Mouse (Mus musculus): Measurements from ENCODE around the gene Aqp7.

Aqp7 gene

DNA sequence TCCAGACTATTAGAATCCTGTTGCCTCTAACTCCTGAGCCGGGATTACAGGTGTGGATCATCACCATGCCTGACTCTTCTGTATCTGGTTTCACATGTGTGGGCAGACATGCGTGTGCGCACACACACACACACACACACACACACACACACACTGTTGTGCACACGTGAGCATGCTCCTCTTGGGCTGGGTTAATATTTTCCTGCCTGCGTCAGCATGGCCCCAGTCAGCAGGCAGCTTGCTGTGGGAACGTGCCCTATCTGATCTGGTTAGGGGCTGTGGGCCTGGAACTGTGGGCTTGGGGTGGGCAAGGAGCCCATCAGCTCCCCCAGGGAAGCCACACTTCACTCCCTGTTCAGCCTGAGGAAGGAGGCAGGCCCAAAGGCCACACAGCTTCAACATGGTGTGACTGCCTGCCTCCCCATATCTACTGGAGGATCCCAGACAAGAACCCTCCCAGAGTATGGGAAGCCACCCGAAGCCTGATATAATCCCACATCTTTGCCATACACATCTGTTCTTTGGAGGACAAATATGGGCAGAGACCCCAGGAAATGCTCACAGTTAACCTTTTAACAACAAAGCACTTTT lies 8.9 kb upstream of the Aqp7 start:
- DNase-seq: no peak

- no peak for DNase-seq
These were observed 8.3 kb upstream of the Aqp7 start for GRCm38 (mm10) chr4:41056253-41056652.

DNA sequence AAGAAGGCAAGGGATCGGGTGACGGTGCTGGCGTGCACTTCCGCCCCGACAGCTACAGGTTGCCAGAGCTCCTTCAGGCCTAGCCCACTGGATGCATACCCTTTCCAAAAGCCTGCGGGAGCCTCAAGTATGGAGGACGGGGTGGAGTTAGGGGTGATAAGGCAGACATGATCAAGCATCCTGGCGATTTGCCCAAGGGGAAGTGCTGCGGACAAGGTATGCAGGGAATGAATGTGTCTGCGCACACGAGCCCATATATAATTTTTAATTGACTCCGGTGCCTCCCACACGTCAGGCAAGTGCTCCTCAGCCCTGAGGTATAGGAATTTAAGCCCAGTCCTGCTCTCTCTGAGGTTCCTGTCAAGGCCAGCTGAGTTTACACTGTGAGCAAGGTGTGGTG lies 7.2 kb upstream of the Aqp7 start:
- no peak for DNase-seq

GRCm38 (mm10) chr4:41051781-41052180 lies 3.8 kb upstream of the Aqp7 start:
- DNase-seq: no peak

DNA sequence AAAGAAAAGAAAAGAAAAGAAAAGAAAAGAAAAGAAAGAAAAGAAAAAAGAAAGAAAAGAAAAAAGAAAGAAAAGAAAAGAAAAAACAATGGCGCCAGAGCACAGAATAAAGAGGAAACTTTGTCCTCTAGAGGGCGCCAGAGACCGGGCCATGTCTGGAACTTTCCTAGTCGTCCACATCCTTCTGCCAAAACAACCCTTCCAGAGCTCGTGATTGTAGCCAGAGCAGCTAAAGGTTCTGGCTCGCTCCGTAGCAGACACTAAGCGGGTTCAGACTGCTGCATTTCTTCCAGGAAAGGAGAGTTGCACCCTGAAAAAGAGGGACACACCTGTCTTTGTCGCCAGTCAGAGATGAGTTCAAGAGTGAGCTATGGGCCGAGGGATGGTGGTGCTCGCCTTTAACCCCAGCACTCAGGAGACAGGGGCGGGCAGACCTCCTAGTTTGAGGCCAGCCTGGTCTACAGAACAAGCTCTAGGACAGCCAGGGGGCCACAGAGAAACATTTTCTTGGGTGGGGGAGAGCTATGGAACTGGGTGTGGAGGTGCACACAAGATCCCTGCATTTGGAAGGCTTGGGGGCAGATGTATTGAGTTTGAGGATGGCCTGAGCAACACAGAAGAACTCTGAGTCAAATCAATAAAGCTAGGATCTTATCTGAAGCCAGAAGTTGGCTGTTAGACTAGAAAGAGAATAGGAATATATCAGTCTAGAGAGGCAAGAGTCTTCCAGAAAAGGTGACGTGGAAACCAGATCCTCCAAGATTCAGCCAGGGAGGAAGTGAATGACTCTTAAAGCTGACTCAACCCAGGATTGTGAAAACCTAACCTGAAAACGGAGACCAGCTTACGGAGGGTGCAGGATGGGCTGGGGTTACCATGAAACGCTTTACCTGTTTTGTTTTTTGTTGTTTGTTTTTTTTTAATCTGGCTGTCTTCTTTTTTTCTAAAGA lies 3.1 kb upstream of the Aqp7 start:
- DNase-seq: peak; percentile 77

DNA sequence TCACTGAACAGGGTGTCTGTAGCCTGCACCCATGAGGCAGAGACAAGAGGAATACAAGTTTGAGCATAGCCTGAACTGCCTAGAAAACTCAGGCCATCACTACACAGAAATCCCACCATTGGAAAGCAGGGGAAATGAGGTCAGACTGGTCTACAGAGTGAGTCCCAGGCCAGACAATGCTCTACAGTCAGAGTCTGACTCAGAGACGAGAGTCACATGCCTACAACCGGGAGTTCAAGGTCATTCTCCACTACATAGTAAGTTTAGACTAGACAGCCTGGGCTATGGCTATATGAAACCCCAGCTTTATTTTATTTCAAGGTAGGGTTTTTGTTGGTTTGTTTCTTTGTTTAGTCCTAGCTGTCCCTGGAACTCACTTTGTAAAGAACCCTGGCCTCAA lies 987 bp upstream of the Aqp7 start:
- no peak for DNase-seq

DNA sequence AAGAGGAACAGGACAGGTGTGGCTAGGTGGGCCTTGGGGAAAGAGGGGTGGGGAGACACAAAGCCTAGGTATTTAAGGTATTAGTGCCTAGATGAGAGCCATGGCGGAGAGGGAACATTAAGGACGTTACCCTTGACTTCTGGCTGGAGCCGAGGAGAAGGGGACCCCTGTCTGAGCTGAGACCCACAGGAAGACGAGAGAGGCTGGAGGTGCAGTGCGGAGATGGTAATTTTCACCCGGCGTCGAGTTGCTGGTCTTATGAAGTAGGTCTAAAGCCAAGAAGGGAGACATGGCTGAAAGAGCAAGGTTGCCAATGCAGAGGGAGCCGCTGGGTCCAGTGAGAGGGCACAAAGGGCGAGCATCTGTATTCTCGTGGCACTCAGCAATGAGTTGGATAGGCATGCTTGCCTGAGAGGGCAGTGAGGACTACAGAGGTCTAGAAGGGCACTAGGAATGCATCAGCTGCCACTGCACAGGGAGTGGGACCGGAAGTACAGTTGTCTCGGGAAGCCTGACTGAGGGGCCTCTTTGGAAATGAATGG lies 1.6 kb downstream of the Aqp7 start:
- no peak for DNase-seq

DNA sequence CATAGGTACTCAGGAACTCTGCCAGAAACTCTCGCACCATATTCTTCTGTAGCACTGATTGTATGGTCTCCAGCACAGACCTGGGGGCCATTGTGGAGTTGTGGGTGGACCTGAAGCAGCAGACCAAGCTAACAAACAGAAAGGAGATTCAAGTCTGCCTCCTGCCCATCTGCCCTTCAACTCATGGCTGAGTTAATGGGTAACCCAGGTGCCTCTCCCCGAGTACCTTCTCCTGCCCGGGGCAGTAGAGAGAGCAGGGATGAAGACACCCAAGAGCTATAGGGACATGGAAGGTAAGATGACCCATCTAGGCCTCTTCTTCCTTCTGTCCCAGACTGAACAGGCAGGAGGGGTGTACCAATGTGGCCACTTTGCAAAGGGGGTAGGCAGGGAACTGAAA lies 2.7 kb downstream of the Aqp7 start:
- no peak for DNase-seq

- no peak for DNase-seq
These were observed 4.0 kb downstream of the Aqp7 start for GRCm38 (mm10) chr4:41043961-41044360.

DNA sequence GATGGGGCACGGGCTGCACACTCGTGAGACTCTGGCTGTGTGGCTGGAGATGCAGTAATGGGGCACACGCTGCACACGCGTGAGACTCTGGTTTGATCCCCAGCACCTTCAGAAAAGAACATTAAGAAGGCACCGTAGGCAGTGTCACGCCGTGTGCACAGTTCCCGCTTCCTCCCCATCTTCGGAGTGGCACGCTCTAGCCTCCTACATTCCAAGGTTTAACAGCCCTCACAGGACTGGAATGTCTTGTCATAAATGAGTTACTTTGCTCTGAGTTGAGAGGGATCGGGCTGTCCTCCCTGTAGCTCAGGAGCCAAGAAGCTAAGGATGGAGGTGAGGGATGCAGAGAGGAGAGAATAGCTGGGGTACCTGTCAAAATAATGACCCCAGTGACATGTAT lies 5.1 kb downstream of the Aqp7 start:
- no peak for DNase-seq

GRCm38 (mm10) chr4:41040983-41041382 lies 7.0 kb downstream of the Aqp7 start:
- DNase-seq: no peak

DNA sequence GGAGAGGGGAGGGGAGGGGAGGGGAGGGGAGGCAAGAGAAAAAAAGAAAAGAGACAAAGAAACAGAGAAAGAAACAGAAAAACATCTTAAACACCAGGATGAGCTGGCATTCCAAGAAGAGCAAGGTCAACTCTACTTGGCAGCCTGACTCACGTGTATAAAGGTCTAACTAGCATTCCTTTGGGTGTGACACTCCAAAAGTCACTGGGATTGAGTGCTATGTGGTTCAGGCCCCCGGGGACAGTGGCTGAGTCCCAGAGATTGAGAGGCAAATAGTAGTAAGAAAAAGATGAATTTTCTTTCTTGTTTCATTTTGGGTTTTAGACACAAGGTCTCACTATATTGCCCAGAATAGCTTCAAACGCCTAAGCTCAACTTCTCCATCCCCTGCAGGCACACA lies 10.0 kb downstream of the Aqp7 start:
- no peak for DNase-seq

- DNase-seq: no peak
These were observed 16.7 kb downstream of the Aqp7 start for GRCm38 (mm10) chr4:41031242-41031641.

GRCm38 (mm10) chr4:41029372-41029771 lies 18.6 kb downstream of the Aqp7 start:
- no peak for DNase-seq

- DNase-seq: no peak
These were observed 19.7 kb downstream of the Aqp7 start for GRCm38 (mm10) chr4:41028272-41028671.

GRCm38 (mm10) chr4:41027872-41028271 lies 20.1 kb downstream of the Aqp7 start:
- no peak for DNase-seq

DNA sequence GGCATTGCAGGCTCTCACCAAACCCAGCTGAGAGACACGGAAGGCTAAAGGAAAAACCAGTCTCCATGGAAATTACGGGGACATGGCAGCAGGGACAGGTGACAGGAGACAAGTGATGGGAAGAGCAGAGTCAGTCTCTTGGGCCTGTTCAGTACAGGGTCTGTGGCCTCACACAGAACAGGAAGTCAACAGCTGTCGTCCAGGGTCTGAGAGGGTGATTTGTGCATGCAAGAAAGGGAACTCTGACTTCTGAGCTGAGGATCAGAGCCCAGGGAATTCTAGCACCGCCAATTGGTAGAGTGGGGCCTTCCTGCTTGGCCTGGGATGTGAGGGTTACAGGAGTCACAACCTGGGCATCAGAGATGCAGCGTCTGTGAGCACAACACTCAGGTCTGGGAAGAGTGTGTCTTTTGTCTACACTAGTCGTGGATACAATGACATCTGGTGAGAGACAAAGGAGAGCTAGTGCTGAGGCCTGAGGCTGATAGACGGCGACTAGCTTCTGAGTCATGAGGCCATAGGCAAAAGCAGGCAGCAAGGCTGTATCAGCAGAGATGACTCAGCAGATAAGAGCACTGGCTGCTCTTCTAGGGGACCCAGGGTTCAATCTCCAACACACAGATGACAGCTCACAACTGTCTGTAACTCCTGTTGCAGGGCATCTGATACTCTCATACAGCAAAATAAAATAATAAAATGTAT lies 21.7 kb downstream of the Aqp7 start:
- DNase-seq: no peak

DNA sequence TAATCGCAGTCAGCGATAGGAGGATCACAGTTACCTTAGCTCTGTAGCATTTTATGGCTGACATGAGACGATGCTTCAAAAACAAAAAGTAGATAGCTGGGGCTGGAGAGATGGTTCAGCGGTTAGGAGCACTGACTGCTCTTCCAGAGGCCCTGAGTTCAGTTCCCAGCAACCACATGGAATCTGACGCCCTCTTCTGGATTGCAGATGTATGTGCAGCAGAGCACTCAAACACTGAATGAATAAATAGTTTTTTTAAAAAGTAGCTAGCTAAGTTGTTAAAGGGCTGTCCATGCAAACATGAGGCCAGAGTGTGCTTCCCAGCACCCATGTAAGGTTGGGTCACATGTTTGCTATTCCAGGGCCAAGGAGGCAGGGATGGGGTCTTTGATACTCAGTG lies 26.8 kb downstream of the Aqp7 start:
- no peak for DNase-seq

DNA sequence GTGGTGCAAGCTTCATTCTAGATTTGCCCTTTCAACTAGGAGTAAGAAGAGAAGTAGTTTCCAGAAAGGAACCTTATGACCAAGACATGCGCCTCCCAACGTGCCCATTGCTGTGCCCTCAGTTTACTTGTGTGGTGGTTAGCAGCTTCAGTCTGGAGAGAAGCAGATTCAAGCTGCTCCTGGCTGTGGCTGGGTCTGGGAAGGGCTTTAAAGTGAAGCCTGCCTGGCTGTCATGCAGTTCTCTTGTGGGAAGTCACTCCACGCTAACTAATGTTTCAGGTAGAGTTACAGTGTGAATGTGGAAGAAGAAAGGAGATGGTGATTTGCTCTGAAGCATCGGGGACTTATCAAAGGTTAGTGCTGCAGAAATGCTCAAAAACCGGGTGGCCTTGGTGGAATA lies 32.1 kb downstream of the Aqp7 start:
- DNase-seq: no peak

DNA sequence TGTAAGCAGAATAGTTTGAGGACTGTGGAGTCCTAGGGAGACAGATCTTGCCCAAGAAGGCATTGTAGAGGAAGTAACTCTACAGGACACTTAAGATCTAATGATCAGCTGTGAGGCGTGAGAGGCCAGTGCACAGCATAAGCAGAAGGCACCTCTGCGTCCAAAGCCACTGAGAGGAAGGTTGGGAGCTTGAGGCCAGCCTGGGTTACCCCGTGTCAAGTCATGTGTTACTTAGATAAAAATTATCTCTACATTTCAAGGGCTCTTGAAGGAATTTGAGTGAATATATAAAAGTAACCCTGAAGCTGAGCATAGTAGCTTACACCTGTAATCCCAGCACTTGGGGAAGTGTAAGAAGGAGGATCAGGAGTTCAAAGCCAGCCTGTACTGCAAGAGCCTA lies 34.6 kb downstream of the Aqp7 start:
- DNase-seq: no peak

DNA sequence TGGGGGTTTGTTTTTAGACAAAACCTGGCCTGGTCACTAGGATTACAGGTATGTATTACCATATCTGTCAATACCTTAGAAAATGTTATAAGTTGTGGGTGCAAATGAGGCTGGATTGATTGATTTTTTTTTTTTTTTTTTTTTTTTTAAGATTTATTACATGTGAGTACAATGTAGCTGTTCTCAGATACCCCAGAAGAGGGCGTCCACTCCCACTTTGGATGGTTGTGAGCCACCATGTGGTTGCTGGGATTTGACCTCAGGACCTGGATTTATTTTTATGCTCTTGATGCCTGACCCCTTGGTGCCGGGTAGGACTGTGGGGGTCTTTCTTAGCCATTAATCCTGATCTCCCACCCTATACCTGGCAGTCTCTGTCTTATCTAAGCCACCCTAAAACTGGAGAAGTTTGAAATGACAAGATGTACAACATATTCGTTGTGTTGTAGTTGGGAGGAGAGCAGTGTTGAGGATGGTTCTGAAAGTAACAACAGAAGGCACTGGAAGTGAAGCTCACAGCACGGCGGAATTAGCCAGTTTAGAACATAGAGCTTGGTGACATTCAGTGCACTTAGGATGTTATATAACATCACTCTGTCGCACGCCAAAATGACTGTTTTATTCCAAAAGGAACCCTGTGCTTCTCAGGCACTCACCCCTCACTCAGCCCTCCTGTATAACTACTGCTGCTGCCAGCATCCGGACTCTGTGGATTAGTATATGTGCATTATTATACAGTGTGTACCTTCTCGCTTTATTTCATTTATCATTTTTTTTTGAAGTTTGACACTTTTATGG lies 46.9 kb downstream of the Aqp7 start:
- no peak for DNase-seq

GRCm38 (mm10) chr4:41000271-41000670 lies 47.7 kb downstream of the Aqp7 start:
- no peak for DNase-seq

GRCm38 (mm10) chr4:40997916-40998315 lies 50.0 kb downstream of the Aqp7 start:
- DNase-seq: no peak
